Mouse (Mus musculus) thymus, postnatal 10 days (tissue): ENCODE measurements around the gene Spag5.

Experiments used
- DNase-seq, 2 experiments: peaks; one replicate each; pipeline ENCODE4 v3.0.0; 2021; ENCODE audit warnings: low spot score in 2 of 2

The Spag5 gene

GRCm38 (mm10) chr11:78349441-78350358, 48.4 kb downstream of the Spag5 start:
- DNase-seq, result no peak

DNA sequence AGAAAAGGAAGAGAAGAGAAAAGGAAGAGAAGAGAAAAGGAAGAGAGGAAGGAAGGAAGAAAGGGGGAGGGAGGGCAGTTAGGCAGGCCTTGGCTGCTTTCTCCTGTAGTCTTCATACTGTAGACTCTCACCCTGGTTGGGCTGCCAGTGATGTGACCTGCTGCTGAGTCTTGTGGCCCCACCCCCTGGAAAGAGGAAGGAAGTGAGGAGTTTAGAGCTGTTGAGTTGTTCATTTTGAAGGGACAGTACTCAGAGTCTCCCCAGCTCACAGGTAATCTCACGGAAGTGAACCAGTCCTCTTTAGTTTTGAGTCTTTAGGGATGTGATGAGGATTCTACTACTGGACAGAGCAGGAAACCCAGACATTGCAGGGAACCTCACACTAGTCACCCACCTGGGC, 51.8 kb downstream of the Spag5 start:
- DNase-seq, result no peak

- DNase-seq, result no peak
Observed at GRCm38 (mm10) chr11:78354905-78355304, 53.6 kb downstream of the Spag5 start.

GRCm38 (mm10) chr11:78355471-78356238, 54.3 kb downstream of the Spag5 start:
- peak in 1 of 2 experiments; percentile 73 for DNase-seq

DNA sequence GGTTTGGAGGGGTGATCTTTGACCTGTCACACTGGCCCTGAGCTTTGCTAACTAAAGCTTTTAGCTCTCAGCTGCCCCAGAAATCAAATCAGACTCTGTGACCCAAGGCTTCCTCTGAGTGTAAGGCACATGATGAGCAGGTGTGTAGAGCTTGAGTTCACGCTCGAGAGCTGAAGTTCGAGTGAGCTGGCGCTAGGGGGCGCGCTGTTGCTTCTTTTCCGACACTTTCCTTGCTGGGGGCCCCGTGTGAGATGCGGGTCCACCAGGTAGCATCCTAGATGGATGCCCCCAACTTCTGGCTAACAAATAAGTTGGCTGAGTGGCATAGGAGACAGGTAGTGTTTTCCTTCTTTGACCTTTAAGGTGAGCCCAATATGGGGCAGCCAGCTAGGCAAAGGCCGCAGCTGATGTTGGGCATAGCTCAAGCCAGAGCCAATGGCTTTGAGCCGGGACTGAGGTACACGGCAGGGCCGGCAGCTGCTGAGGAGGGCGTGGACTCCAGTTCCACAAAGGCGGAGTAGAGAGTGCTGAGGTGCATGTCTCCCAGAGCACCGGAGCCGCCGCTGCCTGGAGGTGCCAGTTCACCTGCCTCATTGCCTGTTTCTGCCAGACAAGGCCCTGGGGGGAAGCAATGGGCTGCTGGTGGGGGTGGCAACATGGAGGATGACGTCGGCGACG, 57.1 kb downstream of the Spag5 start:
- DNase-seq, result peak; percentile 39 to 62

- DNase-seq, result peak; percentile 48 to 72
Observed at GRCm38 (mm10) chr11:78360125-78360788, 58.9 kb downstream of the Spag5 start.

- DNase-seq, result no peak
Observed at GRCm38 (mm10) chr11:78360789-78361131, 59.4 kb downstream of the Spag5 start.

DNA sequence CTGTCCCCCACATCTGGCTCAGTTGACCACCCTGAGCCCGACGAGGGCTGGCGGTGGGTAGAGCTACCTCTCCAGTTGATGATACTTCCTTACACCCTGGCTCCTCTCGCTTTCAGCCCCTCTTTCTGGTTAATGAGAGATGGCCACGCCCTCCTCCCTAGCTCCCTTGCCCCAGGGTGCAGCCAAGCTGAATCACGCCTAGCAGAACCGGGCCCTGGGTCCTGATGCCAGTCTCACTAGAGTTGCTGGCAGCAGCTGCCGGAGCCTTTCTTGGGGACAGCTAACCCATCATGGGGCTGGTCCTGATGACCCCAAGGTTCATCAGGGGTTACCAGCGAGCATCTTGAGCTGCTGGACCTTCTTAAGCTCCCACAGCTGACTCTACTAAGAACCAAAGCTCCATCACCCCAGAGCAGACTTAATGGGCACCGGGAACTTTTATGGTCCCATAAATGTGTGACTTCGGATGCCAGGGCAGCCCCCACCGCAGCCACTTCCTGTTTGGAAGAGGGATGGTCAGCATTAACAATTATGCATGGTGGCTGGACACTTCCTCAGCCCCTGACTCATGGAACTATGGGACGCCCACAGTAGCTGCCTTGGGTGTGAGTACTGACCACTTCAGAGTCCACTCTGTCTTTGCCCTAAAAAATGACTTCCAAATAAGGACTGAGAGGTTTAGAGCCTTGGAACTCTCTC, 62.1 kb downstream of the Spag5 start:
- DNase-seq, result no peak

GRCm38 (mm10) chr11:78364103-78364502, 62.8 kb downstream of the Spag5 start:
- DNase-seq, result no peak

GRCm38 (mm10) chr11:78367456-78368225, 66.3 kb downstream of the Spag5 start:
- no peak for DNase-seq

- DNase-seq, result no peak
Observed at GRCm38 (mm10) chr11:78370389-78370788, 69.1 kb downstream of the Spag5 start.

GRCm38 (mm10) chr11:78371711-78372110, 70.4 kb downstream of the Spag5 start:
- no peak for DNase-seq
